16 mouse cellular contexts compared by ENCODE assay signal in the genomic region with DNA sequence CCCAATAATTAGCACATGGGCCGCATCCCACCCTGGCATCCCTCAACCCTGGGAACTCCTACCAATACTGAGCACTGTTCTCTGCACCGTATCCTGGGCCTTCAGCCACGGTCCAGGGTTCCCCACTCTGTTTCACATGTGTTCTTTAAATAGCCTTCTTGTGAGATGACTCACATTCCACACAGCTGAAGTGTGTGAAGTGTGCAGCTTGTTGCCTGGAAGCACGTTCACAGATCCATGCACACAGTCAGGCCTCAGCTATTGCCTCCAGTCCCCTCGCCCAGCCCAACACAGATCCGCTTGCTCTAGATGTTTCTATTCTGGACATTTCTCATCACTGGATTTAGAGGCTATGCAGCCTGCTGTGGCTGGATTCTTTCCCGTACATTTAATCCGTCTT. TPM values are rescaled to one million over a fixed set of nuclear protein-coding genes. Genes with fewer than 3 reads are reported as not detected.
DNase-seq lines count a peak whose midpoint lies in the region.
"Had no signal": no experiment of that assay in that cellular context is flagged by ENCODE, and none has a peak within 500 bp of the region (broad histone marks: within the 10 kb centered on the region; RNA-seq: fewer than 3 reads in every experiment).

No protein-coding gene starts in this region.

- DNase-seq in heart, embryonic 10.5 days (ENCODE audit: low spot score): no peak
- no peak for DNase-seq in heart, postnatal 14 days
- DNase-seq in right cerebral cortex, adult 2 months (ENCODE audit: low spot score in 2 of 2): peak; percentile 49 to 50
- no peak for DNase-seq in right cerebral cortex, postnatal 14 days
- peak; percentile 42 to 50 for DNase-seq in left cerebral cortex, postnatal 36 days (ENCODE audit: low spot score in 2 of 2)
- DNase-seq in telencephalon, adult 2 months (ENCODE audit: low read depth, low spot score): peak; percentile 69
- no peak for DNase-seq in cerebellum, postnatal 36 days
- DNase-seq in yolk sac, embryonic 10.5 days (ENCODE audit: low spot score): no peak
- DNase-seq: cerebellum, adult 11-12 months; kidney, adult 18-20 months; midbrain, embryonic 14.5 days; thymus, postnatal 14 days had no signal

- intact Hi-C loops in heart, postnatal 14 days (cut with DNase I): loop anchor here (5.0 kb wide), 1 partner anchor 48 kb away; no protein-coding TSS in a partner anchor
- intact Hi-C loops in left cerebral cortex, postnatal 36 days (cut with DNase I): no loop called here

- H3K4me1 ChIP-seq in heart, embryonic 10.5 days: peaks cover 75% of the 10 kb centered on the region

- 49% methylated on average over 8 of the region's 8 CpGs for WGBS in heart, embryonic 10.5 days

- no peak overlapping the region for H3K4me3 ChIP-seq in heart, embryonic 10.5 days
- H3K4me3 ChIP-seq: hindbrain, embryonic 15.5 days had no signal

- H3K27ac ChIP-seq in heart, embryonic 10.5 days: peak overlapping the region; percentile 83
- H3K27ac ChIP-seq: hindbrain, embryonic 15.5 days; macrophage had no signal

- H3K36me3 ChIP-seq in heart, embryonic 10.5 days: no peaks in the 10 kb centered on the region
- H3K36me3 ChIP-seq: hindbrain, embryonic 15.5 days had no signal

- H3K9me3 ChIP-seq in heart, embryonic 10.5 days: no peaks in the 10 kb centered on the region
- H3K9me3 ChIP-seq: hindbrain, embryonic 15.5 days had no signal

- peaks cover 12% of the 10 kb centered on the region for H3K27me3 ChIP-seq in heart, embryonic 10.5 days (ENCODE audit: insufficient read depth, poor library complexity, severe bottlenecking)
- H3K27me3 ChIP-seq: hindbrain, embryonic 15.5 days had no signal

RNA-seq across cellular contexts. Expression of gene Dbh, which starts 14.1 kb away (rescaled TPM):
- 0.21 and 0.69 TPM in 2 replicates for polyA plus RNA-seq in heart, embryonic 10.5 days (2016; fragmentation: Nextera tagmentation; extraction: Ambion mirVana)
- 1 to 10 TPM; 2.2 to 2.6 TPM for total RNA-seq in heart, postnatal 14 days (2021)
- total RNA-seq in left cerebral cortex, postnatal 36 days (2021): under 1 TPM; 0.41 to 0.44 TPM
- total RNA-seq: MEL had no signal
- polyA plus RNA-seq: macrophage had no signal

RNA-seq across cellular contexts. Expression of gene Fam163b, which starts 36.8 kb away (rescaled TPM):
- 0.25 and 0.39 TPM in 2 replicates for polyA plus RNA-seq in heart, embryonic 10.5 days (2016; fragmentation: Nextera tagmentation; extraction: Ambion mirVana)
- under 1 TPM; 0.38 to 0.51 TPM for total RNA-seq in heart, postnatal 14 days (2021)
- 100 to 1,000 TPM; 112 to 122 TPM for total RNA-seq in left cerebral cortex, postnatal 36 days (2021)
- total RNA-seq: MEL had no signal
- polyA plus RNA-seq: liver, embryonic 16.5 days; macrophage had no signal

Comparison
In these comparisons a context has a peak if more than half of its experiments do, and no peak if none do; other contexts are left out.
1. DNase-seq: peak in right cerebral cortex, adult 2 months (2 of 2), left cerebral cortex, postnatal 36 days (2 of 2) and telencephalon, adult 2 months (single experiment); none in heart, embryonic 10.5 days (single experiment), heart, postnatal 14 days (0 of 2), right cerebral cortex, postnatal 14 days (single experiment), cerebellum, postnatal 36 days (0 of 2) and yolk sac, embryonic 10.5 days (single experiment).
2. RNA of gene Fam163b, which starts 36.8 kb away (total RNA-seq): 112 to 122 TPM in left cerebral cortex, postnatal 36 days; 0.38 to 0.51 TPM in heart, postnatal 14 days; every median in the first group is over 10 times any median in the second.